Mouse (Mus musculus) E14TG2a.4 (cell line): Measurements from ENCODE around the gene Lrrc71.

Experiments
- CTCF ChIP-seq: conservative IDR thresholded peaks from 2 replicates; pipeline ENCODE4 v1.5.1; 2014; ENCODE audit warnings: low read length
- NANOG ChIP-seq: IDR thresholded peaks from 2 replicates; pipeline ENCODE4 v1.6.1; 2014; ENCODE audit warnings: borderline replicate concordance, low read length, mixed read lengths
- POU5F1 ChIP-seq: IDR thresholded peaks from 2 replicates; pipeline ENCODE4 v1.6.1; 2014; ENCODE audit warnings: low read length, borderline replicate concordance

GRCm38 (mm10) chr3:87789248-87789647, 40.8 kb upstream of the Lrrc71 start:
- no peak for TF ChIP-seq CTCF
- TF ChIP-seq NANOG: no peak
- TF ChIP-seq POU5F1: no peak
